Mouse (Mus musculus) forebrain, postnatal 0 days (tissue): Measurements from ENCODE around the gene Cep152. TPM values are rescaled to one million over a fixed set of nuclear protein-coding genes. Genes with fewer than 3 reads are reported as not detected.

Experiments
- ATAC-seq: fragments of 200-750 bp; cut with Nextera tagmentation; 2 replicates; pipeline ENCODE4 v1.8.0; 2017; ENCODE audit warnings: mild to moderate bottlenecking, moderate library complexity
- DNase-seq: peaks from one replicate; pipeline ENCODE4 v3.0.0-alpha.2; 2015
- H3K27ac ChIP-seq: fragments of 300-500 bp; sonication (generic); 2 replicates; pipeline ENCODE4 v1.5.1; 2014; ENCODE audit warnings: low read depth, mild to moderate bottlenecking, antibody characterized with exemption, low read length, moderate library complexity, mixed read lengths
- H3K27me3 ChIP-seq: fragments of 300-500 bp; sonication (generic); 2 replicates; pipeline ENCODE4 v1.6.1; 2014; ENCODE audit warnings: mild to moderate bottlenecking, low read length, mixed read lengths; ENCODE audit not compliant: insufficient read depth
- H3K36me3 ChIP-seq: fragments of 300-500 bp; sonication (generic); 2 replicates; pipeline ENCODE4 v1.6.1; 2014; ENCODE audit warnings: mild to moderate bottlenecking, moderate library complexity; ENCODE audit not compliant: insufficient read depth
- H3K4me1 ChIP-seq: fragments of 300-500 bp; sonication (generic); 2 replicates; pipeline ENCODE4 v1.6.1; 2014; ENCODE audit warnings: antibody characterized with exemption; ENCODE audit not compliant: insufficient read depth
- H3K4me2 ChIP-seq: fragments of 300-500 bp; sonication (generic); 2 replicates; pipeline ENCODE4 v1.6.1; 2014; ENCODE audit warnings: low read depth, mild to moderate bottlenecking, moderate library complexity
- H3K4me3 ChIP-seq: fragments of 300-500 bp; sonication (generic); 2 replicates; pipeline ENCODE4 v1.5.1; 2014; ENCODE audit warnings: low read depth, low read length, mixed read lengths
- H3K9ac ChIP-seq: fragments of 300-500 bp; sonication (generic); 2 replicates; pipeline ENCODE4 v1.6.1; 2014; ENCODE audit warnings: mild to moderate bottlenecking
- H3K9me3 ChIP-seq: fragments of 300-500 bp; sonication (generic); 2 replicates; pipeline ENCODE4 v1.6.1; 2016; ENCODE audit warnings: low read length
- CTCF ChIP-seq: sonication (generic); IDR thresholded peaks from 2 replicates; pipeline ENCODE4 v1.5.1; 2016; ENCODE audit warnings: antibody characterized with exemption, control low read depth, low read depth
- WGBS: fragments of 180-500 bp; shearing (Covaris S2); extraction: QIAGEN DNeasy Blood & Tissue Kit; methylation state at CpG from one replicate; pipeline ENCODE4 v1.1.7; 2014; 5-methylcytosine and 5-hydroxymethylcytosine counted together
- polyA plus RNA-seq: library from polyadenylated mRNA; unstranded; fragments of >200 nt; fragmentation: Nextera tagmentation; extraction: Ambion mirVana; gene quantifications from 2 replicates; pipeline ENCODE4 v1.2.1, GENCODE M21; 2015
- total RNA-seq: library from RNA; depleted of rRNA; stranded (reverse); fragments of >200 nt; gene quantifications from 2 replicates; pipeline ENCODE4 v1.2.3, GENCODE M21; 2014

Cep152 gene
- total and polyA plus RNA-seq, 2 experiments from 2014 or later = 1.4 to 2.4 TPM

- DNase-seq = peak; percentile 65
- H3K36me3 ChIP-seq = peaks cover 11% of the 10 kb centered on the region; the same call in 1 of the 2 replicates
- ATAC-seq = peak; percentile 50; the same call in 1 of the 2 replicates
- H3K9me3 ChIP-seq = no peaks in the 10 kb centered on the region
- no peak overlapping the region for H3K27ac ChIP-seq
- 59% methylated on average over 17 of the region's 17 CpGs for WGBS
- no peak overlapping the region for H3K9ac ChIP-seq
- no peak overlapping the region for H3K4me2 ChIP-seq
- H3K27me3 ChIP-seq = no peaks in the 10 kb centered on the region
- no peak for TF ChIP-seq CTCF
- no peaks in the 10 kb centered on the region for H3K4me1 ChIP-seq
- no peak overlapping the region for H3K4me3 ChIP-seq
Observed at GRCm38 (mm10) chr2:125606220-125606845, 18.6 kb downstream of the Cep152 start.

GRCm38 (mm10) chr2:125604646-125605045, 20.3 kb downstream of the Cep152 start:
- DNase-seq (peak; percentile 75), ATAC-seq (peak; percentile 63; the same call in 1 of the 2 replicates)
- Histone ChIP-seq H3K9me3 (no peaks in the 10 kb centered on the region), H3K36me3 (peaks cover 15% of the 10 kb centered on the region; the same call in 1 of the 2 replicates), H3K4me3 (no peak overlapping the region), H3K4me2 (no peak overlapping the region), H3K4me1 (no peaks in the 10 kb centered on the region), H3K27me3 (no peaks in the 10 kb centered on the region), H3K9ac (no peak overlapping the region), H3K27ac (no peak overlapping the region)
- WGBS = 76% methylated on average over 7 of the region's 7 CpGs
- TF ChIP-seq CTCF = peak; percentile 81

GRCm38 (mm10) chr2:125602970-125603369, 21.9 kb downstream of the Cep152 start:
- Histone ChIP-seq H3K4me2 (no peak overlapping the region), H3K4me1 (no peaks in the 10 kb centered on the region), H3K4me3 (no peak overlapping the region), H3K27me3 (no peaks in the 10 kb centered on the region), H3K36me3 (peaks cover 16% of the 10 kb centered on the region; the same call in 1 of the 2 replicates), H3K27ac (no peak overlapping the region), H3K9ac (no peak overlapping the region), H3K9me3 (no peaks in the 10 kb centered on the region)
- ATAC-seq (no peak), DNase-seq (no peak)
- no peak for TF ChIP-seq CTCF
- 87% methylated on average over 3 of the region's 3 CpGs for WGBS

- H3K27me3 ChIP-seq = no peaks in the 10 kb centered on the region
- 85% methylated on average over 4 of the region's 4 CpGs for WGBS
- no peaks in the 10 kb centered on the region for H3K4me1 ChIP-seq
- no peak overlapping the region for H3K4me2 ChIP-seq
- no peak overlapping the region for H3K9ac ChIP-seq
- H3K4me3 ChIP-seq = no peak overlapping the region
- ATAC-seq (no peak), DNase-seq (no peak)
- H3K36me3 ChIP-seq = peaks cover 16% of the 10 kb centered on the region; the same call in 1 of the 2 replicates
- H3K27ac ChIP-seq = no peak overlapping the region
- no peaks in the 10 kb centered on the region for H3K9me3 ChIP-seq
- no peak for TF ChIP-seq CTCF
Observed at GRCm38 (mm10) chr2:125598958-125599357, 26.0 kb downstream of the Cep152 start.

- Histone ChIP-seq H3K36me3 (peaks cover 16% of the 10 kb centered on the region; the same call in 1 of the 2 replicates), H3K4me1 (no peaks in the 10 kb centered on the region), H3K9me3 (no peaks in the 10 kb centered on the region), H3K27ac (no peak overlapping the region), H3K4me2 (no peak overlapping the region), H3K4me3 (no peak overlapping the region), H3K9ac (no peak overlapping the region), H3K27me3 (no peaks in the 10 kb centered on the region)
- no peak for TF ChIP-seq CTCF
- ATAC-seq = no peak
- no peak for DNase-seq
- WGBS = 78% methylated on average over 6 of the region's 6 CpGs
Observed at GRCm38 (mm10) chr2:125598251-125598650, 26.7 kb downstream of the Cep152 start.

GRCm38 (mm10) chr2:125594786-125595185, 30.1 kb downstream of the Cep152 start:
- ATAC-seq = no peak
- H3K4me3 ChIP-seq = no peak overlapping the region
- TF ChIP-seq CTCF = no peak
- H3K9me3 ChIP-seq = no peaks in the 10 kb centered on the region
- no peaks in the 10 kb centered on the region for H3K27me3 ChIP-seq
- 71% methylated on average over 12 of the region's 12 CpGs for WGBS
- H3K27ac ChIP-seq = no peak overlapping the region
- DNase-seq = no peak
- no peak overlapping the region for H3K9ac ChIP-seq
- H3K36me3 ChIP-seq = peaks cover 6% of the 10 kb centered on the region; the same call in 1 of the 2 replicates
- no peaks in the 10 kb centered on the region for H3K4me1 ChIP-seq
- no peak overlapping the region for H3K4me2 ChIP-seq

- TF ChIP-seq CTCF = peak; percentile 40
- 83% methylated on average over 6 of the region's 6 CpGs for WGBS
Observed at GRCm38 (mm10) chr2:125594072-125594471, 30.8 kb downstream of the Cep152 start.

More at GRCm38 (mm10) chr2:125594072-125594471, 30.8 kb downstream of the Cep152 start:
- Histone ChIP-seq H3K36me3 (0 out of 2 replicates have a peak, but pooled peaks cover 4% of the 10 kb centered on the region), H3K4me2 (no peak overlapping the region), H3K27ac (no peak overlapping the region), H3K9me3 (no peaks in the 10 kb centered on the region), H3K4me1 (no peaks in the 10 kb centered on the region), H3K9ac (no peak overlapping the region), H3K27me3 (no peaks in the 10 kb centered on the region), H3K4me3 (no peak overlapping the region)
- DNase-seq = no peak
- no peak; the same call in 1 of the 2 replicates for ATAC-seq
